Mouse (Mus musculus) cerebellum, adult 9-10 months (tissue): ENCODE measurements around the gene Zfp414.
"Not testable (repeated sequence)": the region's sequence is repeated elsewhere in the genome, so short reads cannot be mapped to it uniquely, and the experiment has no call there.

ENCODE experiments used
- DNase-seq: peaks from one replicate; pipeline ENCODE4 v3.0.0; 2022

The Zfp414 gene

GRCm38 (mm10) chr17:33628621-33629486, at the start of gene Zfp414:
Gene Zfp414 (plus strand): TSS chr17:33629090.
- DNase-seq = peak; percentile 93

GRCm38 (mm10) chr17:33584061-33584460, 44.8 kb upstream of the Zfp414 start:
- DNase-seq = no peak

GRCm38 (mm10) chr17:33586011-33586410, 42.9 kb upstream of the Zfp414 start:
- no peak for DNase-seq

GRCm38 (mm10) chr17:33597271-33597670, 31.6 kb upstream of the Zfp414 start:
- no peak for DNase-seq

- no peak for DNase-seq
Observed at GRCm38 (mm10) chr17:33598506-33598905, 30.4 kb upstream of the Zfp414 start.

GRCm38 (mm10) chr17:33599836-33600475, 28.9 kb upstream of the Zfp414 start:
- DNase-seq = no peak

GRCm38 (mm10) chr17:33600831-33601230, 28.1 kb upstream of the Zfp414 start:
- no peak for DNase-seq

GRCm38 (mm10) chr17:33601947-33602346, 26.9 kb upstream of the Zfp414 start:
- no peak for DNase-seq

- DNase-seq = no peak
Observed at GRCm38 (mm10) chr17:33607273-33607672, 21.6 kb upstream of the Zfp414 start.

- no peak for DNase-seq
Observed at GRCm38 (mm10) chr17:33610548-33610947, 18.3 kb upstream of the Zfp414 start.

- not testable (repeated sequence) for DNase-seq
Observed at GRCm38 (mm10) chr17:33613726-33614125, 15.2 kb upstream of the Zfp414 start.

- DNase-seq = no peak
Observed at GRCm38 (mm10) chr17:33627281-33627680, 1.6 kb upstream of the Zfp414 start.

GRCm38 (mm10) chr17:33629487-33630125, 716 bp downstream of the Zfp414 start:
- DNase-seq = peak; percentile 50

GRCm38 (mm10) chr17:33630171-33630895, 1.4 kb downstream of the Zfp414 start:
- DNase-seq = peak; percentile 58

GRCm38 (mm10) chr17:33631236-33631635, 2.3 kb downstream of the Zfp414 start:
- no peak for DNase-seq

- peak; percentile 91 for DNase-seq
Observed at GRCm38 (mm10) chr17:33631796-33632195, 2.9 kb downstream of the Zfp414 start.

GRCm38 (mm10) chr17:33637038-33637437, 8.1 kb downstream of the Zfp414 start:
- no peak for DNase-seq

GRCm38 (mm10) chr17:33637516-33638276, 8.8 kb downstream of the Zfp414 start, which contains the start of gene Pram1:
Gene Pram1 (plus strand): TSS chr17:33638056.
- no peak for DNase-seq

- no peak for DNase-seq
Observed at GRCm38 (mm10) chr17:33639743-33640142, 10.9 kb downstream of the Zfp414 start.

- DNase-seq = no peak
Observed at GRCm38 (mm10) chr17:33644068-33644467, 15.2 kb downstream of the Zfp414 start.

- DNase-seq = no peak
Observed at GRCm38 (mm10) chr17:33645073-33645472, 16.2 kb downstream of the Zfp414 start.
